Mouse (Mus musculus) liver, postnatal 0 days (tissue): ENCODE results near the gene Sh3gl1. TPM values are rescaled to one million over a fixed set of nuclear protein-coding genes. Genes with fewer than 3 reads are reported as not detected.

Experiments
- ATAC-seq: fragments of 200-750 bp; cut with Nextera tagmentation; 2 replicates; pipeline ENCODE4 v1.8.0; 2017; ENCODE audit warnings: mild to moderate bottlenecking, moderate library complexity
- DNase-seq: peaks from one replicate; pipeline ENCODE4 v3.0.0-alpha.2; 2016
- H3K27ac ChIP-seq: fragments of 300-500 bp; sonication (generic); 2 replicates; pipeline ENCODE4 v1.5.1; 2014; ENCODE audit warnings: antibody characterized with exemption, moderate library complexity, mild to moderate bottlenecking, low read depth
- H3K27me3 ChIP-seq: fragments of 300-500 bp; sonication (generic); 2 replicates; pipeline ENCODE4 v1.6.1; 2014; ENCODE audit warnings: low read length, control low read depth, mixed read lengths; ENCODE audit not compliant: insufficient read depth
- H3K36me3 ChIP-seq: fragments of 300-500 bp; sonication (generic); replicated peaks from 2 replicates; pipeline ENCODE4 v1.6.1; 2014; ENCODE audit warnings: mild to moderate bottlenecking, control low read depth, low read length, moderate library complexity, mixed read lengths; ENCODE audit not compliant: insufficient read depth
- H3K4me1 ChIP-seq: fragments of 300-500 bp; sonication (generic); 2 replicates; pipeline ENCODE4 v1.6.1; 2014; ENCODE audit warnings: antibody characterized with exemption, mild to moderate bottlenecking, control low read depth; ENCODE audit not compliant: insufficient read depth
- H3K4me2 ChIP-seq: fragments of 300-500 bp; sonication (generic); 2 replicates; pipeline ENCODE4 v1.6.1; 2014; ENCODE audit warnings: low read depth, mild to moderate bottlenecking, low read length, moderate library complexity, mixed read lengths
- H3K4me3 ChIP-seq: fragments of 300-500 bp; sonication (generic); 2 replicates; pipeline ENCODE4 v1.5.1; 2014; ENCODE audit warnings: low read depth, low read length
- H3K9ac ChIP-seq: fragments of 300-500 bp; sonication (generic); replicated peaks from 2 replicates; pipeline ENCODE4 v1.6.1; 2014; ENCODE audit warnings: mild to moderate bottlenecking, moderate library complexity
- H3K9me3 ChIP-seq: fragments of 300-500 bp; sonication (generic); 2 replicates; pipeline ENCODE4 v1.6.1; 2016; ENCODE audit warnings: mild to moderate bottlenecking, control low read depth, low read length, mixed read lengths
- CTCF ChIP-seq: sonication (generic); IDR thresholded peaks from 2 replicates; pipeline ENCODE4 v1.5.1; 2016; ENCODE audit warnings: antibody characterized with exemption, low read depth
- EP300 ChIP-seq: IDR thresholded peaks from 2 replicates; pipeline ENCODE4 v1.6.1; 2016; ENCODE audit warnings: antibody characterized with exemption, low read depth, mild to moderate bottlenecking
- WGBS: fragments of 180-500 bp; shearing (Covaris S2); extraction: QIAGEN DNeasy Blood & Tissue Kit; methylation state at CpG from one replicate; pipeline ENCODE4 v1.1.7; 2014; ENCODE audit not compliant: insufficient replicate concordance; 5-methylcytosine and 5-hydroxymethylcytosine counted together
- polyA plus RNA-seq: library from polyadenylated mRNA; unstranded; fragments of >200 nt; fragmentation: Nextera tagmentation; extraction: Ambion mirVana; gene quantifications from 2 replicates; pipeline ENCODE4 v1.2.1, GENCODE M21; 2015

Gene Sh3gl1
- polyA plus RNA-seq, 1 experiment from 2014 or later, result 35.9 TPM

DNA sequence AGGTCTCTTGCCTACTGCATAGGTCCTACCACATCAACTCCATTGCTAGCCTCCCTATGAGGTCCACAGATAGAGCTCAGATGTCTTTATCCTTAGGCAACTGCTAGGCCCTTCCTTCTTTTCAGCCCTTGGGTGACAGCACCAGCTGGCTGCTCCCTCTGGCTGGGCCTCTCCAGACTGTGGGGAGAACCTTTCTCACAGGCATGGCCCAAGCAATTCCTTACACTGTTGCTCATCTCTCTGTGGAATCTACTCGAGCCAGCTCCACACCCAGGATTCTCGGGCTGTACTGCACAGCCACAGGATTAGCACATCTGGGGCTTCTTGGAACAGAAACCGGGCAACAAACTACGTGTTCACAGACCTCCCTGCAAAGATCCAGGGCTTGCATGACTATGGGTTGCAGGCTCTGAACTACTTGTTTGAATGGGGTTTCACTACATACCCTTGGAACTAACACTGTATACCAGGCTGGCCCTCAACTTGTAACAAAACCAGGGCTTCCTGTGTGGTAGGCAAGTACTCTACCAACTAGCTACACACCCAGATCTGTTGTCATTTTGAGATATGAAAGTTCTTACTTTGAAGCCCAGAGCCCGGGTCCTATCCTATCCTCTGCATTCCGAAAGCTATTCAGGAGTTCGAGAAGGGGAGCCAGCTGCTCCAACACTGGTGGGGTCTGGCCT lies 2.3 kb downstream of the Sh3gl1 start:
- Histone ChIP-seq H3K9me3 (no peaks in the 10 kb centered on the region), H3K9ac (peak overlapping the region; percentile 93), H3K4me1 (peaks cover 49% of the 10 kb centered on the region), H3K27ac (peak overlapping the region; percentile 86), H3K27me3 (no peaks in the 10 kb centered on the region), H3K36me3 (peaks cover 13% of the 10 kb centered on the region), H3K4me3 (no peak overlapping the region), H3K4me2 (peak overlapping the region; percentile 67)
- ATAC-seq (no peak), DNase-seq (peak; percentile 13)
- TF ChIP-seq CTCF (no peak), EP300 (no peak)
- 78% methylated on average over 7 of the region's 7 CpGs for WGBS

DNA sequence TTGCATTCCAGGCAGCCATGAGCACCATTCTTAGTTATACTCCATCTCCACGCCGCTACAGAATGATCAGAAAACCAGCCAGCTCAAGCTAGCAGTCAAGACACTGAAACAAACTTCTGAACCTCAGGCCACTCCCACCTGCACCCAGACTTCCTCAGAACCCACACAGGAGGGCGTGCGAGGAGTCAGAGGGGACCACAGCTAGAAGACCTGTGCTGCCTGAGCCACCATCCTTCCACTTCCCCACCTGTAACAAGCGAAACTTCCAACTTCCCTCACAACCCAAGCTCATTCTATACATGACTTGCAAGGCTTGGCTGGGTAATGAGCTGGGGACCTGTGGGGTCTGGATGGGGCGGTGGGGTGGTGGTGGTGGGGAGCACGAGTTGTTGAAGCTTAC lies 3.6 kb downstream of the Sh3gl1 start:
- ATAC-seq (no peak), DNase-seq (peak; percentile 21)
- Histone ChIP-seq H3K27me3 (no peaks in the 10 kb centered on the region), H3K9ac (0 out of 2 replicates have a peak overlapping the region, but pooled peaks have one; percentile 17), H3K9me3 (no peaks in the 10 kb centered on the region), H3K4me2 (peak overlapping the region; percentile 42), H3K36me3 (peaks cover 18% of the 10 kb centered on the region), H3K27ac (peak overlapping the region; percentile 86), H3K4me1 (peaks cover 49% of the 10 kb centered on the region), H3K4me3 (no peak overlapping the region)
- WGBS, result 41% methylated on average over 7 of the region's 7 CpGs
- TF ChIP-seq EP300, result no peak
- TF ChIP-seq CTCF, result 0 out of 2 replicates have a peak, but pooled peaks have one; percentile 4

DNA sequence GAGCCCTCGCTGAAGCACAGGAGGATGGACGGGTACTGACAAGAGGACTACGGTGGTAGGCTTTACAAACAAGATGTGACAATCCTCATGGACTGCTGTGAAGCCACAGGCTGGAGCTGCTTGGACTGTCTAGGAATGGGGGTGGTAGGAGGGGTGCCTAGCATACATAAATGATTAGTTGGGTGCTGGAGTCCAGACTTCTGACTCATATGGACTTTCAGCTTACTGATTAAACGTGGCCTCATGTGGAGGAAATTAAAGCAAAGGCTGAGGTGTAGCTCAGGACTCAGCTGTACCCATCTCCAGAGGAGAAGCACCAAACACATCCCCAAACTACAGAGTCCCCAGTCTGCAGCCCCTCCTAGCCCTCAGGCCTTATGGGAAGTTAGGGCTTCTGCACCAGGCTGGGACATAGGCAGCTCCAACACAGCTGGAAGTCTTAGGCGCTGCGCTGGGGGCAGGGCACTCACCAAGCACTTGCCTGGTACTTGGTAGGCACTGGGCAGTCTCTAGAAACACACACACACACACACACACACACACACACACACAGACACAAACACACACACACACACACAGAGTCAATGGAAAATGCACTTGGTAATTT lies 4.2 kb downstream of the Sh3gl1 start:
- no peaks in the 10 kb centered on the region for H3K27me3 ChIP-seq
- peaks cover 50% of the 10 kb centered on the region for H3K4me1 ChIP-seq
- 63% methylated on average over 6 of the region's 6 CpGs for WGBS
- peak overlapping the region; percentile 45 for H3K9ac ChIP-seq
- ATAC-seq (peak; percentile 44), DNase-seq (peak; percentile 32)
- H3K36me3 ChIP-seq, result peaks cover 18% of the 10 kb centered on the region
- no peaks in the 10 kb centered on the region for H3K9me3 ChIP-seq
- peak overlapping the region; percentile 42 for H3K4me2 ChIP-seq
- no peak overlapping the region for H3K4me3 ChIP-seq
- peak overlapping the region; percentile 86 for H3K27ac ChIP-seq
- TF ChIP-seq EP300, result peak; percentile 60
- TF ChIP-seq CTCF, result no peak

DNA sequence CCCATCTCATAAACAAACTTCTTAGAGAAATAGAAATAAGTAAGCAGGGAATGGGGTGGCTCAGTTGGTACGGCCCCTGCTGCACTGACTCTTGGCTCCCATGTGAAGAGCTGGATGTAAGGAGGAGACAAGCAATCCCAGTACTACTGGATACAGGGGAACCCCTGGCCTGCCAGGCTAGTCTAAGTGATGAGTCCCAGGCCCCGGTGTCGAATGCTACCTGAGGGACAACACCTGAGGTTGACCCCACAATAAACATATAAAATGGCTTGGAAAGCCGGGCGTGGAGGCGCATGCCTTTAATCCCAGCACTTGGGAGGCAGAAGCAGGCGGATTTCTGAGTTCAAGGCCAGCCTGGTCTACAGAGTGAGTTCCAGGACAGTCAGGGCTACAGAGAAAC lies 5.0 kb downstream of the Sh3gl1 start:
- DNase-seq, result peak; percentile 12
- Histone ChIP-seq H3K9ac (no peak overlapping the region), H3K4me1 (peaks cover 46% of the 10 kb centered on the region), H3K4me2 (no peak overlapping the region), H3K27ac (peak overlapping the region; percentile 86), H3K27me3 (no peaks in the 10 kb centered on the region), H3K4me3 (no peak overlapping the region), H3K9me3 (no peaks in the 10 kb centered on the region), H3K36me3 (peaks cover 18% of the 10 kb centered on the region)
- ATAC-seq, result no peak
- WGBS, result 77% methylated on average over 7 of the region's 7 CpGs
- TF ChIP-seq CTCF (no peak), EP300 (no peak)

DNA sequence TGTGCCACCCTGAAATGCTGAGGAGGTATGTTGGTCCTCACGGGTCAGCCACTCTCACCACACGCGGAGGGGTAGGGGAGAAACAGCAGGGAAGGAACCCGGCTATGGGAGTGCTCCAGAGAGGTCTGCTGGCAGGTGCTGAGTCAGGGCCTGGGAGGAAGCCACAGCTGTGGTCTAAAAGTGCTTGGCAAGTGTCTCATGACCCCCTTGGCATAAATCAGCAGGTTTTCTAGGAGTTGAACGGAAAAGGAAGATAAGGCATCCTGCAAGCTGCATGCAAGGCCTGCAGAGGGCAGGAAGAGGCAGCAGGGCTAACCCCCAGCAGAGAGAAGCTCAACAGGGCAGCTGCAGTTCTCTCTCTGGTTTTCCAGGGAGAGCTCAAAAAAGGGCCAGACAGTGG lies 5.5 kb downstream of the Sh3gl1 start:
- Histone ChIP-seq H3K4me1 (peaks cover 46% of the 10 kb centered on the region), H3K27me3 (no peaks in the 10 kb centered on the region), H3K4me2 (no peak overlapping the region), H3K9ac (0 out of 2 replicates have a peak overlapping the region, but pooled peaks have one; percentile 12), H3K27ac (peak overlapping the region; percentile 86), H3K9me3 (no peaks in the 10 kb centered on the region), H3K36me3 (peaks cover 18% of the 10 kb centered on the region), H3K4me3 (no peak overlapping the region)
- WGBS, result 36% methylated on average over 5 of the region's 5 CpGs
- ATAC-seq (peak; percentile 33), DNase-seq (peak; percentile 40)
- peak; percentile 54 for TF ChIP-seq CTCF
- peak; percentile 60 for TF ChIP-seq EP300

DNA sequence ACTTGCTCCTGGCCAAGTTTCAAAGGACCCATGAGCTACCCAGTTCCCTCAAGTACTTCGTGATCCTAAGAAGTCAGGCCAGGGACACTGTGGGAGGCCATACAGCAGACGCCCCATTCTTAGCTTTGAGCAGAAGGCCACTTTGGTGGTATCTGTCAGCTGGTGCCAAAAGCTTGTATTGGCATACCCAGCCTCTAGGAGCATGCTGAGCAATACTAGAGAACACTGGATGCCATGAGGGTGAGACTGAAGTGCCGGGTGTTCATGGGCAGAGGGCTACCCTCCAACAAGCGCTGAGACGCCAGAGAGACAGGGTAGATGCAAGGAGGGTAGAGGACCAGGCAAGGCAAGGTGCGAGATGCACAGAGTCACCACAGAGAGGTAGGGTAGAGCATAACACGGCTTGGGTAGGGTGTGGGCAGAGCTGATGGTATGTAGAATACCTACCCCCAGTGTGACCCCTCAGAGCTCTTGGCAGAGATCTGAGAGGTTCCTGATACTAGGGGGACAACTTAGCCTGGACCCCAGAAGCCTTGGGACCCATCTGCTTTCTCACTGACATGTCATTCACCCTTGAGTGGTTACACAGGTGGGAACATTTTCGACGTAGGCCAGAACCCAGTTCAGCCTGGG lies 6.1 kb downstream of the Sh3gl1 start:
- Histone ChIP-seq H3K4me2 (no peak overlapping the region), H3K9me3 (no peaks in the 10 kb centered on the region), H3K4me3 (no peak overlapping the region), H3K27ac (peak overlapping the region; percentile 86; the same call in 1 of the 2 replicates), H3K27me3 (no peaks in the 10 kb centered on the region), H3K9ac (0 out of 2 replicates have a peak overlapping the region, but pooled peaks have one; percentile 12), H3K4me1 (peaks cover 46% of the 10 kb centered on the region), H3K36me3 (peaks cover 18% of the 10 kb centered on the region)
- WGBS, result 84% methylated on average over 9 of the region's 9 CpGs
- DNase-seq (no peak), ATAC-seq (no peak)
- no peak for TF ChIP-seq EP300
